Mouse (Mus musculus) WW6 (cell line): ENCODE data around the gene Zim1.

Experiments
- DNase-seq: peaks from one replicate; pipeline ENCODE4 v3.0.0-alpha.2; 2013; ENCODE audit warnings: low read depth, low spot score

Gene Zim1

GRCm38 (mm10) chr7:6696241-6697045 is at the start of gene Zim1:
Gene Zim1, minus strand, starts transcription at chr7:6696450.
- peak; percentile 83 for DNase-seq

- DNase-seq: no peak
These were observed 48.1 kb upstream of the Zim1 start for GRCm38 (mm10) chr7:6744281-6744904.

- DNase-seq: no peak
These were observed 39.8 kb upstream of the Zim1 start for GRCm38 (mm10) chr7:6736060-6736459.

- DNase-seq: no peak
These were observed 35.7 kb upstream of the Zim1 start for GRCm38 (mm10) chr7:6731930-6732329.

- DNase-seq: no peak
These were observed 35.1 kb upstream of the Zim1 start for GRCm38 (mm10) chr7:6731373-6731772.

- DNase-seq: no peak
These were observed 34.6 kb upstream of the Zim1 start for GRCm38 (mm10) chr7:6730801-6731200.

- DNase-seq: no peak
These were observed 34.0 kb upstream of the Zim1 start, which contains the start of the genes Peg3 and Usp29 for GRCm38 (mm10) chr7:6730241-6730640. Gene Peg3, minus strand, starts transcription at chr7:6730431. Gene Usp29, plus strand, starts transcription at chr7:6730578.

- DNase-seq: peak; percentile 91
These were observed 33.0 kb upstream of the Zim1 start for GRCm38 (mm10) chr7:6729061-6729817.

- DNase-seq: peak; percentile 94
These were observed 32.1 kb upstream of the Zim1 start for GRCm38 (mm10) chr7:6728263-6728931.

GRCm38 (mm10) chr7:6727351-6728121 is 31.3 kb upstream of the Zim1 start:
- peak; percentile 94 for DNase-seq

GRCm38 (mm10) chr7:6709396-6709795 is 13.1 kb upstream of the Zim1 start:
- no peak for DNase-seq

- no peak for DNase-seq
These were observed 12.4 kb upstream of the Zim1 start for GRCm38 (mm10) chr7:6708451-6709180.

- no peak for DNase-seq
These were observed 11.3 kb upstream of the Zim1 start for GRCm38 (mm10) chr7:6707416-6708015.

- DNase-seq: no peak
These were observed 3.0 kb upstream of the Zim1 start for GRCm38 (mm10) chr7:6699230-6699629.

- DNase-seq: no peak
These were observed 10.7 kb downstream of the Zim1 start for GRCm38 (mm10) chr7:6685511-6685910.

- no peak for DNase-seq
These were observed 29.5 kb downstream of the Zim1 start for GRCm38 (mm10) chr7:6666726-6667125.

GRCm38 (mm10) chr7:6663430-6663829 is 32.8 kb downstream of the Zim1 start:
- no peak for DNase-seq

- DNase-seq: no peak
These were observed 36.6 kb downstream of the Zim1 start for GRCm38 (mm10) chr7:6659605-6660004.

- no peak for DNase-seq
These were observed 37.6 kb downstream of the Zim1 start for GRCm38 (mm10) chr7:6658606-6659005.

GRCm38 (mm10) chr7:6652151-6652550 is 44.1 kb downstream of the Zim1 start:
- DNase-seq: no peak
